Mouse (Mus musculus) bone marrow, adult 2 months (tissue): Measurements from ENCODE around the gene Pdcd4. TPM values are rescaled to one million over a fixed set of nuclear protein-coding genes. Genes with fewer than 3 reads are reported as not detected.
"Not testable (repeated sequence)": the region's sequence is repeated elsewhere in the genome, so short reads cannot be mapped to it uniquely, and the experiment has no call there.

Experiments
- H3K27ac ChIP-seq: fragments of 200-500 bp; 2 replicates; pipeline ENCODE4 v1.5.1; 2012; ENCODE audit warnings: low read depth, mild to moderate bottlenecking, control low read depth, inconsistent platforms, low read length; ENCODE audit not compliant: control insufficient read depth, poor library complexity, insufficient read depth
- H3K4me1 ChIP-seq: fragments of 200-500 bp; 2 replicates; pipeline ENCODE4 v1.6.1; 2011; ENCODE audit warnings: low read length; ENCODE audit not compliant: control insufficient read depth, insufficient read depth
- H3K4me3 ChIP-seq: fragments of 200-500 bp; replicated peaks from 2 replicates; pipeline ENCODE3; 2011; ENCODE audit warnings: mild to moderate bottlenecking, low read depth, low read length, control low read depth; ENCODE audit not compliant: control insufficient read depth
- CTCF ChIP-seq: fragments of 200-500 bp; IDR thresholded peaks from 2 replicates; pipeline ENCODE4 v1.5.1; 2011; ENCODE audit warnings: low read length, control low read depth; ENCODE audit not compliant: control insufficient read depth, insufficient read depth
- POLR2A ChIP-seq: fragments of 200-500 bp; IDR thresholded peaks from 2 replicates; pipeline ENCODE4 v1.6.1; 2011; ENCODE audit warnings: low read depth, mild to moderate bottlenecking, control low read depth, low read length, borderline replicate concordance; ENCODE audit not compliant: control insufficient read depth
- WGBS: fragments of 180-500 bp; shearing (Covaris S2); methylation state at CpG from one replicate; pipeline ENCODE4 v1.1.7; 2018; 5-methylcytosine and 5-hydroxymethylcytosine counted together
- polyA plus RNA-seq: library from polyadenylated mRNA; stranded (reverse); fragments of >200 nt; gene quantifications from 2 replicates; pipeline ENCODE4 v1.2.4, GENCODE M21; 2011; ENCODE audit warnings: low replicate concordance; ENCODE audit not compliant: missing spikeins, insufficient read depth, insufficient read length

Gene Pdcd4
- polyA plus RNA-seq, 1 experiment = 49.6 TPM

DNA sequence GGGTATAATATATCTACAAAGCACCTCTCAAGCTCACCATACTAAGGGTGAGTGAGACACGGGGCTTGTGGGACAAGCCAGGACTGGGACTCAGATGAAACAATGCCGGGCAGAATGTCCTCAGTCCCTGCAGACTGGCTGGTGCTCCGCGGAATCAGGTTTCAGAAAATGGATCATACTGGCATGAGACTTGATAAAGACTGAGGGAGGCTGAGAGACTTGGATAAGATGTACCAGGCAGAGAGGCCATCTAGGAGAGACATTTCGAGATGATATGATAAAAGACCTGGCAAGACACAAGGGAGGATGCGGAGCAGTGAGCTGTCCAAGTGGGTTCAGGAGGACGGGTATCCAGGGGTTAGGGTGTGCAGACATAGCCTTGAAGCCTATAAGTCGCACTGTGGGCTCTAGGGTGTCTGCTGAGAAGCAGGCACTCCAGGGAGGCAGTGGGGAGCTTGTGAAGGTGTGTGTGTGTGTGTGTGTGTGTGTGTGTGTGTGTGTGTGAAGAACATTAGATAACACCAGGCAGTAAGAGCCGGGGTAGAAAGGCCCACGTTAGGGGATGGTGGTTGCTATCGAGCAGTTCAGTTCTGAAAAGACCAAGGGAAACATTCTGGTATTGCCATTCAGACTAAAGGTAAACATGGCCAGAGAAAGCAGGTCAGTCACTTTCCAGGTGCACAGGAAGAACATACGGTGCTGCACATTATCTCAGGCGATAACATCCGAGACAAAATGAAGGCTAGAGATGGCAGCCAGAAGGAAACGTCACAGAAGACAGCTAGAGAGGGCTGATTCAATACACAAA lies 10.1 kb downstream of the Pdcd4 start:
- H3K4me3 ChIP-seq = peak overlapping the region; percentile 14
- no peak for TF ChIP-seq POLR2A
- no peak for TF ChIP-seq CTCF
- 31% methylated on average over 15 of the region's 15 CpGs for WGBS
- H3K27ac ChIP-seq = peak overlapping the region; percentile 97
- H3K4me1 ChIP-seq = peaks cover 14% of the 10 kb centered on the region

DNA sequence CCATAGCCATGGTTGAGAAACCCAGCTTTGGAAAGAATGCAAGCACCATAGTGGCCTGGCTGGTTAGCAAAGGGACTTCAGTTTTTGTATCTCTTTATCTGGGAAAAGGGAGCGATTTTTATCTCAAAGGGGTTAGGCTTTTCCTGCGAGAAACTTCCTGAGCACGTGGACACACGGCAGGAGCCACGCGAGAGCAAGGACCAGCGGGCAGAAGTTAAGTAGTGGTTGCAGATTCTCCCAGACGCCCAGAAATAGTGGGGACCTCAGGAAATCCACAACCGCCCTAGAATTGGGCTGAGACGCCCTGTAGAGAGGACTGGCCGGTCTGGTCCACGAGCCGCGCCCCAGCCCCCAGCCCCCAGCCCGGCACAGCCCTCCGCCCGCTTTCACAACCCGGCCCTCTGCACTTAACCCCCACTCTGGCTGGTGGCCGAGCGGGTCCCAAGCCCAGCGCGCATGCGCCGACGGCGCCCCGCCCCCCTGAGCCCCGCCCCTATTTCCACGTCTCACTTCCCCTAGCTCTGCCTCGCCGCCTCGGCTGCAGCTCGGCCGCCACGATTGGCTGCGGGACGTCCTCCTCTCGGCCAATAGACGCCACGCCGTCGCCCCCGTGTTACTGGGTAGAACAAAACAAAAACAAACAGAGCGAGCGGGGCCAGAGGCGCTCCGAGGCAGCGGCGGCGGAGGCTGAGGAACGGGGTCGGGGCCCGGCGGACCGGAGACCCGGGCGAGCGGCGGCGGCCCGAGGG lies 10.9 kb downstream of the Pdcd4 start:
- under 1% methylated on average over 61 of the region's 61 CpGs for WGBS
- Histone ChIP-seq H3K4me1 (peaks cover 14% of the 10 kb centered on the region), H3K27ac (peak overlapping the region; percentile 97), H3K4me3 (peak overlapping the region; percentile 84)
- TF ChIP-seq CTCF (no peak), POLR2A (peak; percentile 95)

DNA sequence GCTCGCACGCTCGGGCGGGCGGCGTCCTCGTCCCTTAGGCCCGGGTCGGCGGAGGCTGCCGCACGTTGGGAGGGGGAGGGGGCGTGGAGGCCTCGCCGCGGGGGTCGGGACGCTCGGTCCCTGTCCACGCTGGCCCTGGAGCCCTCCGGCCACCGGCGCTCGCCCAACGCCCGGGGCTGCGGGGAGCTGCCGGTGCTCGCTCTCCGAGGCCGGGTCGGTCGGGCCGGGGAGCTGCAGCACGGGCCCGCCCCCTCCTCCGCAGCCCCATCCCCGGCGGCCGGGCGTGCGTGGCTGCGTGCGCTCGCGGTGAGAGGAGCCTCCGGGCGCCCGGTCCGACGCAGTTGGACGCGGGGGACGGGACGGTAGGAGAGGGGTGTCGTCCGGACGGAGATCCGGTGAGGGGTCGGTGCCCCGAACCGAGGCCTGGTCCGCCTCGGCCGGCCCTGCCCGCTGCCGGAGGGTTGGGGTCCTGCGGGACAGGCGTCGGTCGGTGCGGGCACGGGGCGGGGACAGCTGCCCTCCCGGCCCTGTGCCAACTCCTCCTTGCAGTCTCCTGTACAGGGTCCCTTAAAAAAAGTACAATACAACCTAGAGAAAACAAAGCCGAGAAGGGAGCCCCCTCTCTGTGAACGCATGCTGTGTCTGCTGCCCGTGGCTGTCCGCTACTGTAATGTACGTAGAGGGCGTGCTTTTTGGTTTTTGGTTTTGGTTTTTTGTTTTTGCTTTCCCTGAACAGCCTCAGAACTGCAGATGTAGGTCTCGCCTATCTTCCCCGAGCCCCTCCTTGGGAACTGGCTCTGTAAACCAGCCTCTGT lies 11.7 kb downstream of the Pdcd4 start:
- peak overlapping the region; percentile 89 for H3K27ac ChIP-seq
- WGBS = under 1% methylated on average over 80 of the region's 83 CpGs
- TF ChIP-seq CTCF (peak; percentile 26; the same call in 1 of the 2 replicates), POLR2A (0 out of 2 replicates have a peak, but pooled peaks have one; percentile 21)
- peak overlapping the region; percentile 84 for H3K4me3 ChIP-seq
- H3K4me1 ChIP-seq = peaks cover 12% of the 10 kb centered on the region

DNA sequence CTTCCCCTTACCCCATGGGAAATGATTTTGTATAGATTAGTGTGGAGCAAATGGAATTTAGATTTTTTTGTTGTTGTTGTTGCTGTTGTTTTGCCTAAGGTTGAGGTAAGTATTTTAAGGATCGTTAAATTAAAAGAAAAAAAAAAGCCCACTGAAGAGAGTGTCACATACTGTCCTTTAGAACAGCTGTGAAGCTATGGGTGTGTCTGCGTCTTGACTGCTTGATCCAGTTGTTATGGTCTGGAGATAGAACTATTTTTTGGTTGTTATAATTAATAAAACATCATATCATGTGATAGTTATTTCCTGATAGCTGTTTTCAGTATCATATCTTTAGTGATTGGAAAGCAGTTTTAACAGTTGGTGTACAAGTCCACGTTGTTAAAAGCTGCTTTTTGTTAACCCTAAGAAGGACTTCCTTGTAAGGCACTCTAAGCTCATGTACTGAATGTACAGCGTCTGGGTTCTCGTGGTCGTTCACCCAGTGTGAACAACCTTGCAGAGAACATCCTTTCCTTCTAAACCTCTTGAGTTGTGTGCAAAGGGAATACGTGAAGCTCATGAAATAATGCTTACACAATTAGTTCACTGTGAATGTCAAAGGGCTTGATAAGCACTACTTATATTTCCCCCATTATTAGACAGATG lies 12.9 kb downstream of the Pdcd4 start:
- Histone ChIP-seq H3K4me3 (no peak overlapping the region), H3K4me1 (peaks cover 12% of the 10 kb centered on the region), H3K27ac (no peak overlapping the region)
- WGBS = 5% methylated on average over 7 of the region's 7 CpGs
- TF ChIP-seq CTCF (no peak), POLR2A (no peak)

DNA sequence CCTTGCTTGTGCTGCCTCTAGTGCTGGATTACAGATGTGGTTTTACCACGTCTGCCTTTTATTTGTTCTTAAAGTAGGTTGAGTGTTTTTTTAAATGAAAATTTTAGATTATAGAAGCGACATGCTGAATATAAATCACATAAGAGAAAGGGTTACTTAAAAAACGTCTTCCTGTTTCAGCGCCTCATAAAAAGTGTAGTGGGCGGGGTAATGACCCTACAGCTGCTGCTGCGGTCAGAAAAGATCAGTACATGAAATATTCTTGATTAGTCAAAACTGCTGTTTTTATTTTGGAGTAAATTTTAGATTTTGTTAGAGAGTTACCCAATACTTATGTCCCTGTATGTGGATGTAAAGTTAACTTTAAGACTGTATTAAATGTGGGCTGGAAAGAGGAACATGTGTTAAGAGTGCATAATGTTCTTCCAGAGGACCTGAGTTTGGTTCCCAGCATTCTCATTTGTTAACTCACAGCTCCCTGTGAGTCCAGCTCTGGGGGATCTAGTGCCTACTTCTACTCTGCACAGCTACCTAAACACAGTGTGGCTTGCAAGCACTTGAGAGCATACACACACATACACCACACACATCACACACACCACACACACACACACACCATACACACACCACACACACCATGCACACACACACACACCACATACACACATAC lies 14.1 kb downstream of the Pdcd4 start:
- under 1% methylated on average over 6 of the region's 6 CpGs for WGBS
- Histone ChIP-seq H3K27ac (peak overlapping the region; percentile 35; the same call in 1 of the 2 replicates), H3K4me3 (peak overlapping the region; percentile 49), H3K4me1 (peaks cover 12% of the 10 kb centered on the region)
- TF ChIP-seq POLR2A (no peak), CTCF (no peak)

DNA sequence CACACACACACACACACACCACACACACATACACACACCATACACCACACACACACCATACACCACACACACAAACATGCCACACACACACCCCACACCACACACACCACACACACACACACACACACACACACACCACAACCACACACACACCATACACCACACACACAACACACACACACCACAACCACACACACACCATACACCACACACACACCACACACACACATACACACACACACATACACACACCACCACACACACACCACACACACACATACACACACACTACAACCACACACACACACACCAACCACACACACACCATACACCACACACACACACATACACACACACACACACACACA lies 14.7 kb downstream of the Pdcd4 start:
- not testable (repeated sequence) for H3K27ac ChIP-seq, H3K4me3 ChIP-seq
- peaks cover 12% of the 10 kb centered on the region for H3K4me1 ChIP-seq

DNA sequence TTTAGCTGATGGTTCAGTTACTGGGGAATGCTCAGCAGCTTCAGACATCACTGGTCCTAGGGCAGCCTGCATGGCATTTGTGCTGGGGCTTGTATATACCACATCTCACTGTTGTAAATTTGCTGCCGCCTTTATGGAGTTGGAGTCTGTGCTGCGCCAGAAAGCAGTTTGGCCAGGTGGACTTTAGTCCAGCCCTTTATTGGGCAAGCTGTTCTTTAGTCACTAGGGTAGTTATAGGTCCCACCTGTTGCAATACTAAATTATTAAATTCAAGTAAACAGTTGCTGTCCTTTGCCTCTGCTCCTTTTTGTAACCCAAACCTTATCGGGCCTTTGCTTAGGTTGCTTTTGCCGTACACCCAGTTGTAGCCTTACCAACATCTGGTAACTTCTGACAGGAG lies 22.9 kb downstream of the Pdcd4 start:
- Histone ChIP-seq H3K27ac (no peak overlapping the region), H3K4me3 (no peak overlapping the region), H3K4me1 (no peaks in the 10 kb centered on the region)
- TF ChIP-seq CTCF (no peak), POLR2A (no peak)
- WGBS = 95% methylated on average over 4 of the region's 4 CpGs
